Mouse (Mus musculus): Measurements from ENCODE around the gene Urb2.

Urb2 gene

DNA sequence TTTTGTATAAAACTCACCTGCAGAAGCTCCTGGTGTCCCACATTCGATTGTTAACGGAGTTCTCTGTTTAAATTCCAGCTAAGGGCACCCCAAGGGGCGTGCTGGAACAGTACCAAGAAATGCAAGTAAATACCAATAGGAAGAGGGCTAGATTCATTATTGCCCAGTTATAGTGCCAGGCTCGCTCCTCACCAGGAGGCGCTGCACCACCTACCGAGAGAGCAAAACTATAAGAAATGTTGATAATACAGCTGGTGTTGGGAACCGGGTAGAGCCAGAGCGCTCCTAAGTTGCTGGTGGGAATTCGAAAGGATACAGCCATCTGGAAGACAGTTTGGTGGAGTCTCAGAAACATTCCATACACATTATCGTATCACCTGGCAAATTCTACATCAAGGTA lies 56.7 kb downstream of the Urb2 start:
- in situ Hi-C loops (cut with MboI): no loop called here

DNA sequence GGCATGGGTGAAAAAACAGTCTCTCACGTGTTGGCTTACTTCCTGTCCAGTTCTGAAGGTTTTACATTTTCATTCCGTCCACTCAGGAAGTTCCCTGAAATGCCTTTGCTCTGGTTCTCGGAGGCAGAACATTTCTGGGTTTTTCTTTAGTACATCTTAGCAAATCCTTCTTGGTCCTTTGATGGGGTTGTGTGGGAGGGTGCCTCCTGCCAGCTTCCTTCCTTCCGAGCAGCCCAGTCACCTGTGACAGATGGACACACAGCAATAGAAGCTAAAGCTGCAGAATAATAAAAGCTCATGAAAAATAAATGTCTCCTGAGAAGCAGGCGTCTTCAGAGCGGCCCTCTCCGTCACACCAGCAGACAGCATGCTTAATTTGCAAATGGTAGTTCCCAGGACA lies 57.7 kb downstream of the Urb2 start:
- in situ Hi-C loops (cut with MboI): no loop called here

DNA sequence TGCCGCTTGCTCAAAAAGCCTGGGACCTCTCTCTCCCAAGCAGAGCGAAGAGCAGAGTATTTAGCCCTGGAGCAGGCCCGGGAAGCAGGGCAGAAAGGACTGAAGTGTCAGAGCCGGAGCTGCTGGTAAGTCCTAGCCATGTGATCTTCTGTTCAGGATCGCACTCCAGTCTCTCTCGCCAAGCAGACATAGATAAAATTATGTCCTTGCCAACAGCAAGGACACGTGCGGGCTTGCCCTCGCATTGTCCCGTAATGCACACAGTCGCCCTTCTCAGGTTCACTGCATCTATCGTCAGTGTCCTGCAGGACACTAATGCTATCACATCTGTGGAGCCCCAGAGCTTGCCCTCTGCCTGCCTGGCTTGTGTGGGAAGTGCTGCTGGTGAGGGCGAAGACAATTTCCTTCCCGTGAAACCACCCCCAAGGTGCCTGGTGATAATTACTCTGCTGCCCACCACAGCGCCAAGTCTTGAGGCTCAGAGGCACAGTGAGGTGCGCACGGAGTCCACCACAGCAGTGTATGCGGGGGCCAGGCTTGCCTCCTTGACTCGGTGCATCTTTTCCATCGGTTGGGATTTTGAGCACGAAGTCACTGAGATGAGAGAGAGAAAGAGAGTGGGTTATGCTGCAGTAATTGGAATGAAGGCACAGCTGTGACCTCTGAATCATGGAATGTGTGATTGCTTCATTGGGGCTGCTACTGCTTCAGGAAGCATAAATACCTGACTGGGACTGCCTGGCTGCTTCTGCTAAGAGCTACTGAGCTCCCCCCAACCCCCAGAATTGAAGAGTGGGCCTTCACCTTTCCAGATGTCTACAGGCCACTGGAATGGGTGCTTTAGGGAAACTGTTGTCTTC lies 59.4 kb downstream of the Urb2 start:
- in situ Hi-C loops (cut with MboI): no loop called here

DNA sequence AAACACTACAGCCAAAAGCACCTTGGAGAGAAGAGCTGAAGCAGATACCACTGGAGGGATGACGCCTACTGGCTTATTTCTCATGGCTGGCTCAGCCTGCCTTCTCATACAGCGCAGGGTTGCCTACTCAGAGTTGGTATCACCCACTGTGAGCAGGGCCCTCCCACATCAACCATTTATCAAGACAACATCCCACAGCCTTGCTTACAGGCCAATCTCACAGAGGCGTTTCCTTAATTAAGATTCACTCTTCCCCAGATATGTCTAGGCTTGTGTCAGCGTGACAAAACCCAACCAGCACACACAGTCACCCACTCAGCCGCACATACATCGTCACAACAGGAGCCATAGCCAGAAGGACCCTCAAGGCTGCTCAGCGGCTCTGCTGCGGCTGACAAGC lies 61.3 kb downstream of the Urb2 start:
- in situ Hi-C loops (cut with MboI): no loop called here

DNA sequence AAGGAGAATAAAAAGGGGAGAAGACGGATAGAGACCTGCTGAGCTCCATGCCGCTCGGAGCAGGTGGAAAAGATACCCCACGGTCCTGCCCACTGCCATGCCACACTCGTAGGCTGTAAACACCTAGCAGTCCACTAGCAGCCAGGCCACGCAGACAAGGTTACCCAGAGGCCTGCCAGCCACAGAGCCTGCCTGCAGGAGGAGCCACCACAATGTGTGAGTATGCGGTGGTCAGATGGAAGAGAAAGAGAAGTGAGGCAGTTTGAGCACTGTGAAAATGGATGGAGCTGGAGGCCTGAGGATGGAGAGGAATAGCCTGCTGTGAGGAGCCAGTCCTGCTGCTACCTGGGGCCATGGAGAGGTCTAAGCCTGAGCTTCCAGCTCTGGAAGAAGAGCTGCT lies 62.3 kb downstream of the Urb2 start:
- in situ Hi-C loops (cut with MboI): no loop called here

DNA sequence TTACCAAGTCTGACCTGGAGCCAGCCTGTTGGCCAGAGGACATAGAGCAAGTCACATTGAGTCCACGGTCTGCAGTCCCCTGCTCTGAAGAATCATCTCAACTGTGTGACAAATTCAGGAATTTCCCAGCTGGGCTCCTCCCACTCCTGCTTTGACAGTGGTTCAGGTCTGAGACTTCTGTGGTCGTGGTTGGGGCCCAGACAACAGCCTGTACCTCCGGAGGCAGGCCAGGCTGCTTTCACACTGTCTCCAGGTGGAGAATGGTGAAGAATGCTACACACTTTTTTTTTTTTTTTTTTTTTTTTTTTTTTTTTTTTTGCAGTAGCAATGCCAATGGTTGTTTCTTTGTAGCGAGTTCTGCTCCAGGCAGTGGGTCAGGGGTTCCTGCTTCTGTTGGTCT lies 64.4 kb downstream of the Urb2 start:
- in situ Hi-C loops (cut with MboI): no loop called here

DNA sequence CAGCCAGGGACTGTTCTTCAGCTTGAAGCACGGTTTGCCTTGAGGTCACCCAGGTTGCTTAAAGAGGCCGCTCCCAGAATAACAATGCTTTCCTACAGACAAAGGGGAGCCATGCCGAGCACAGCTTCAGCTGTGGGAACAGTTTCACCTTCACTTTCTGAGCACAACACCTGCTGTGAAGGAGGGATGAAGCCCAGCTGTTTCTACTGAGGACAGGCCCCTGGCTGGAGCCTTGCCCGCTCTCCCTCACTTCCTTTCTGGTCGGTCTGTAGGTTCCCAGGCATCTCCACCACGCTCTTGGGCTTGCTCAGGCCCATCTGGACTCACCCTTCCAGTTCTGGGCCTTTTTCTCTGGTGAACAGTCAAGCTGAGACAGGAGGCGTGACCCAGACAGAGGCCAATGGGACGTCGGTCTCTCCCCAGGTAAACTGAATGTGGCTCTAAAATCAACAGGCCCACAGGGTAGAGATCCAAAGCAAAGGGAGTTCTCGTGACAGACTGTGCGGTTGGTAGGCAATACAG lies 66.8 kb downstream of the Urb2 start:
- in situ Hi-C loops (cut with MboI): no loop called here

DNA sequence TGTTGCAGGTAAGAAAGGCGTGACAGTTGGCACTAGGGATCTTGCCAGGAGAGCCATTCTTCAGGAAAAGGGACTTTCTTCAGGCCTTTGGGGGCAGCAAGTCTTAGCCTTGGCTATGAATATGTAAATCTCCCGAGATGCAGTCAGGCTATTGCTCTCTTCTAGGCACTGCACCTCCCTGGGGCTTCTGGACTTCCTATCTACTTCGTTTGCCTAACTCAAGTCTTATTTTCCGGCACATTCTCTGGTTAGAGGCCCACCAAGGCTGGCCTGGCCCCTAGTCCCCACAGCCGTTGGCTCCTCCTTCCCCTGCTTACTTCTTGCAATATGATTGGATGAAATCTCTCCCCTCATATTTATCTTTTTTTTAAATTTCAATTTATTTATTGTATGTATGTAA lies 67.7 kb downstream of the Urb2 start:
- in situ Hi-C loops (cut with MboI): no loop called here

DNA sequence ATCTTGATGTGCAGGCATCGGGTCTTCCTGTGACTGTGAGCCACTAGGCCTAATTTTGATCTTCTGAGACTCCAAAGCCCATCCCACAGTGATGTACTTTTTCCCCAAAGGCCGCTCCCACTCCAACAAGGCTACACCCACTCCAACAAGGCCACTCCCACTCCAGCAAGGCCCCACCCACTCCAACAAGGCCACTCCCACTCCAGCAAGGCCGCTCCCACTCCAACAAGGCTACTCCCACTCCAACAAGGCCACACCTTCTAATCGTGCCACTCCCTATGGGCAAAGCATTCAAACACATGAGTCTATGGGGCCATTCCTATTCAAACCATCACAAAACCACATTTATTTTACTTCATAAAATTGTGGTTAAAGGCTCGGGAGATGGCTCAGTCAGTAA lies 69.2 kb downstream of the Urb2 start:
- in situ Hi-C loops (cut with MboI): no loop called here
